Mouse (Mus musculus): ENCODE results near the gene Gm37240. TPM values are rescaled to one million over a fixed set of nuclear protein-coding genes. Genes with fewer than 3 reads are reported as not detected.

The Gm37240 gene
- polyA plus RNA-seq, 1 experiment from 2014 or later = 18.1 TPM

DNA sequence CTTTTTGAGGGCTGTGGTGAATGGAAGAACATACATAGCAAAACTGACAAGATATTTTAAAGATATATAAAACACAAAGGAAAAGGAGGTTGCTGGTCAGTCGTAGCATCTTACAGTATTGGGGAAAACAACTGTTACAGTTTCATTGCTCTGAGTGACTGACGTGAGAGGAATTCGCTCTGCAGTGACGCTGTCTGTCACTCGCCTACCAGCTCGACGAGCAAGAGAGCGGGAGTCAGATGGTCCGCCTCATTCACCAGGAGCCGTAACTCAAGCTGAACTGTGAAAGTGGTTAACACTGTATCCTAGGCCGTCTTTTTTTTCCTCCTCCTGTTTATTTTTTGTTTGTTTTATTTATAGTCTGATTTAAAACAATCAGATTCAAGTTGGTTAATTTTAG, 908.6 kb downstream of the Gm37240 start:
- H3K4me3 ChIP-seq (ENCODE audit: low read depth, low read length) = no peak overlapping the region
- H3K4me1 ChIP-seq (replicated peaks; ENCODE audit: control insufficient read depth, insufficient read depth) = no peaks in the 10 kb centered on the region
- H3K9ac ChIP-seq (ENCODE audit: low read length) = no peak overlapping the region
- H3K36me3 ChIP-seq (ENCODE audit: control insufficient read depth, insufficient read depth, low read length) = no peaks in the 10 kb centered on the region
- H3K27ac ChIP-seq (replicated peaks) = no peak overlapping the region
- ATAC-seq (ENCODE audit: low FRiP score, low TSS enrichment) (no peak), DNase-seq (ENCODE audit: low spot score) (no peak)
- H3K27me3 ChIP-seq (ENCODE audit: control insufficient read depth, insufficient read depth, low read length) = no peaks in the 10 kb centered on the region
- 90% methylated on average over 11 of the region's 11 CpGs for WGBS
- H3K9me3 ChIP-seq (ENCODE audit: control insufficient read depth, low read length) = no peaks in the 10 kb centered on the region
- no peak for TF ChIP-seq CTCF (IDR thresholded peaks at IDR 0.05; ENCODE audit: low read depth)
- no peak for TF ChIP-seq EP300 (optimal IDR thresholded peaks at IDR 0.05)
- H3K4me2 ChIP-seq (replicated peaks; ENCODE audit: low read depth) = no peak overlapping the region

DNA sequence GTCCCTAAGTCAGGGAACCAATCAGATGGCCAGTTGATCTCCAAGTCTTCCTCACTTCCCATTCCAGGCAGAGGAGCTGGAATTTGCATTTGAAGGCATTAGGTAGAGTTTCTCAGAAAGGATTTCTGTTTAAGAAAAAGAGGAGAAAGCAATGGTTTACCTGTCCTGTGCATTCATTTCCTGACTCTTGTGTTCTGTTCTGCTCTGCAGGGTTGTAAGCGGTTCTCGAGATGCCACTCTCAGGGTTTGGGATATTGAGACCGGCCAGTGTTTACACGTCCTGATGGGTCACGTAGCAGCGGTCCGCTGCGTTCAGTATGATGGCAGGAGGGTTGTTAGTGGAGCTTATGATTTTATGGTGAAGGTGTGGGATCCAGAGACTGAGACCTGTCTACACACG, 913.1 kb downstream of the Gm37240 start:
- no peak overlapping the region for H3K9ac ChIP-seq (ENCODE audit: low read length)
- no peak overlapping the region for H3K4me2 ChIP-seq (replicated peaks; ENCODE audit: low read depth)
- no peak overlapping the region for H3K4me3 ChIP-seq (ENCODE audit: low read depth, low read length)
- no peaks in the 10 kb centered on the region for H3K9me3 ChIP-seq (ENCODE audit: control insufficient read depth, low read length)
- H3K36me3 ChIP-seq (ENCODE audit: control insufficient read depth, insufficient read depth, low read length) = peaks cover 7% of the 10 kb centered on the region
- ATAC-seq (ENCODE audit: low FRiP score, low TSS enrichment) (no peak), DNase-seq (ENCODE audit: low spot score) (no peak)
- H3K27ac ChIP-seq (replicated peaks) = no peak overlapping the region
- TF ChIP-seq EP300 (optimal IDR thresholded peaks at IDR 0.05) (no peak), CTCF (IDR thresholded peaks at IDR 0.05; ENCODE audit: low read depth) (no peak)
- no peaks in the 10 kb centered on the region for H3K4me1 ChIP-seq (replicated peaks; ENCODE audit: control insufficient read depth, insufficient read depth)
- 77% methylated on average over 9 of the region's 9 CpGs for WGBS
- no peaks in the 10 kb centered on the region for H3K27me3 ChIP-seq (ENCODE audit: control insufficient read depth, insufficient read depth, low read length)

DNA sequence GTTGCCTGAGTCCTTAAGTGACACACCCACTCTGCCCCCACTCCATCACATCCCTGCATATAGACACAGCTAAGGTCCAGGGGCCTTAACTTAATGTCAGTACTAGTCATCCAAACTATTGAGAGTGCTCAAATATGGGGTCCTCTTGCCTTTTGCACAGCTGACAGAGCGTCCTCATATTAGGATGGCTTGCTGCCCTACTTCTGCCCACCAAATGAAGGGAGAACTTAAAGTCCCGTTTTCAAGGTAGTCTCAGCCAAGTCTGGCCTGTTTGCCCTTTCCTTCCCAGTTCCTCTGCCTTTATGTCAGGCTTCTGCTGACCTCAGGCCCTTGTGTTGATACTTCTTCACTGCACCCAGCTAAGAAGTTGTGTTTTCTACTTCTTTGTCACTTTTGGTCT, 914.4 kb downstream of the Gm37240 start:
- no peaks in the 10 kb centered on the region for H3K9me3 ChIP-seq (ENCODE audit: control insufficient read depth, low read length)
- H3K27me3 ChIP-seq (ENCODE audit: control insufficient read depth, insufficient read depth, low read length) = no peaks in the 10 kb centered on the region
- no peaks in the 10 kb centered on the region for H3K4me1 ChIP-seq (replicated peaks; ENCODE audit: control insufficient read depth, insufficient read depth)
- no peak overlapping the region for H3K4me2 ChIP-seq (replicated peaks; ENCODE audit: low read depth)
- no peak overlapping the region for H3K4me3 ChIP-seq (ENCODE audit: low read depth, low read length)
- no peak overlapping the region for H3K27ac ChIP-seq (replicated peaks)
- TF ChIP-seq EP300 (optimal IDR thresholded peaks at IDR 0.05) = no peak
- DNase-seq (ENCODE audit: low spot score) (no peak), ATAC-seq (ENCODE audit: low FRiP score, low TSS enrichment) (no peak)
- peaks cover 7% of the 10 kb centered on the region for H3K36me3 ChIP-seq (ENCODE audit: control insufficient read depth, insufficient read depth, low read length)
- 85% methylated on average over 2 of the region's 2 CpGs for WGBS
- no peak overlapping the region for H3K9ac ChIP-seq (ENCODE audit: low read length)

DNA sequence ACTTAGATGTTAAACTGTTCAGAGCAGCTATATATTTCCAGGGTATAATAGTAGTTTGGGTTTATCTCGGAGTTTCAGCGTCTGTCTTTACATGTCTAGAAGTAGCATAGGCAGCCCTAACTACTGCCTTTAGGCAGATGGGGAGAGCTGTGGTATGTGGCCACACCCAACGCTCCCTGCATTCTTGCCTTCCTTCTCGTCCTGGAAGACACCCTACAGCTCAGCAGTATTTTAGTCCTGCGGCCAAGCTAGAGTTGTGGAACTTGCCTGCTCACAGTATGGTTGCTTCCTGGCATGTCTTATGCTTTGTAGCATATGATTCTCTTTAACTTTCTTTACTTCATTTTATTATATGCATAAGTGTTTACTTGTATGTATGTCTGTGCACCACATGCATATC, 915.8 kb downstream of the Gm37240 start:
- TF ChIP-seq EP300 (optimal IDR thresholded peaks at IDR 0.05) (no peak), CTCF (IDR thresholded peaks at IDR 0.05; ENCODE audit: low read depth) (no peak)
- no peaks in the 10 kb centered on the region for H3K27me3 ChIP-seq (ENCODE audit: control insufficient read depth, insufficient read depth, low read length)
- no peaks in the 10 kb centered on the region for H3K4me1 ChIP-seq (replicated peaks; ENCODE audit: control insufficient read depth, insufficient read depth)
- no peak overlapping the region for H3K4me2 ChIP-seq (replicated peaks; ENCODE audit: low read depth)
- H3K27ac ChIP-seq (replicated peaks) = no peak overlapping the region
- H3K4me3 ChIP-seq (ENCODE audit: low read depth, low read length) = no peak overlapping the region
- H3K9me3 ChIP-seq (ENCODE audit: control insufficient read depth, low read length) = no peaks in the 10 kb centered on the region
- H3K9ac ChIP-seq (ENCODE audit: low read length) = no peak overlapping the region
- ATAC-seq (ENCODE audit: low FRiP score, low TSS enrichment) (no peak), DNase-seq (ENCODE audit: low spot score) (no peak)
- 68% methylated on average over 5 of the region's 5 CpGs for WGBS
- peaks cover 7% of the 10 kb centered on the region for H3K36me3 ChIP-seq (ENCODE audit: control insufficient read depth, insufficient read depth, low read length)

DNA sequence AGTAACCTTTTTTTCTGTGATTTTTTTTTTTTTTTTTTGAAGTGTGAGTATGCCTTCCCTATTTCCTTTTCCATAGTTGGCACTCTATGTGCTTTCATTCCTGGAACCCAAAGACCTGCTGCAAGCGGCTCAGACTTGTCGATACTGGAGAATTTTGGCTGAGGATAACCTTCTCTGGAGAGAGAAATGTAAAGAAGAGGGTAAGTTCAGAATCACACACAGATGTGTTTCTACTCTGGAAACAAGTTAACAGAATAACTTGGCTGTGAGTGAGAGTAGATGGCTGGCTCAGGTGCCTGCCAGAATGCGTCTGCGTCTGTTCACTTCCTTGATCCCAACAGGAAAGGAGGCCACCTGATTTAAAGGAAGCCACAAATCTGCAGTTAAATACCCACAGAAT, 920.0 kb downstream of the Gm37240 start:
- Histone ChIP-seq H3K4me1 (replicated peaks; ENCODE audit: control insufficient read depth, insufficient read depth) (no peaks in the 10 kb centered on the region), H3K27ac (replicated peaks) (no peak overlapping the region), H3K9me3 (ENCODE audit: control insufficient read depth, low read length) (no peaks in the 10 kb centered on the region), H3K27me3 (ENCODE audit: control insufficient read depth, insufficient read depth, low read length) (no peaks in the 10 kb centered on the region), H3K36me3 (ENCODE audit: control insufficient read depth, insufficient read depth, low read length) (peaks cover 3% of the 10 kb centered on the region), H3K4me3 (ENCODE audit: low read depth, low read length) (no peak overlapping the region), H3K9ac (ENCODE audit: low read length) (no peak overlapping the region), H3K4me2 (replicated peaks; ENCODE audit: low read depth) (no peak overlapping the region)
- ATAC-seq (ENCODE audit: low FRiP score, low TSS enrichment) (no peak), DNase-seq (ENCODE audit: low spot score) (no peak)
- WGBS = 81% methylated on average over 4 of the region's 4 CpGs
- TF ChIP-seq CTCF (IDR thresholded peaks at IDR 0.05; ENCODE audit: low read depth) (no peak), EP300 (optimal IDR thresholded peaks at IDR 0.05) (no peak)

DNA sequence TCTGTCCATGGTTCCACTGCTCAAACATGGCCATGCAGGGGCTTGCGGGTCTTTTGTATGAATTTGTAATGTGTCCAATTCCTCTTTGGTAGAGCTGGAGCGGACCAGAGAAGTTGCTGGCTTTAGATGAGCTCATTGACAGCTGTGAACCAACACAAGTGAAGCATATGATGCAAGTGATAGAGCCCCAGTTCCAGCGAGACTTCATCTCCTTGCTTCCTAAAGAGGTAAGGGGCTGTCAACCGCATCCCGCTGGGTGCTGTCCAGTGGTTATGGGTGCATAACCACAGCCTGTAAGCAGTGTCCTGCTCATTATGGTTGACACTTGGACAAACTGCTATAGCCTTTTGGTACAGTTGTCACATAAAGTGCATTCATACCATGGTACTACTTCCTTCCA, 922.2 kb downstream of the Gm37240 start:
- 91% methylated on average over 5 of the region's 5 CpGs for WGBS
- ATAC-seq (ENCODE audit: low FRiP score, low TSS enrichment) = no peak
- H3K4me3 ChIP-seq (ENCODE audit: low read depth, low read length) = no peak overlapping the region
- TF ChIP-seq CTCF (IDR thresholded peaks at IDR 0.05; ENCODE audit: low read depth) (no peak), EP300 (optimal IDR thresholded peaks at IDR 0.05) (no peak)
- DNase-seq (ENCODE audit: low spot score) = no peak
- no peak overlapping the region for H3K9ac ChIP-seq (ENCODE audit: low read length)
- H3K27me3 ChIP-seq (ENCODE audit: control insufficient read depth, insufficient read depth, low read length) = no peaks in the 10 kb centered on the region
- H3K4me2 ChIP-seq (replicated peaks; ENCODE audit: low read depth) = no peak overlapping the region
- no peaks in the 10 kb centered on the region for H3K4me1 ChIP-seq (replicated peaks; ENCODE audit: control insufficient read depth, insufficient read depth)
- no peak overlapping the region for H3K27ac ChIP-seq (replicated peaks)
- no peaks in the 10 kb centered on the region for H3K36me3 ChIP-seq (ENCODE audit: control insufficient read depth, insufficient read depth, low read length)
- H3K9me3 ChIP-seq (ENCODE audit: control insufficient read depth, low read length) = no peaks in the 10 kb centered on the region
